Mouse (Mus musculus): ENCODE measurements around the gene Znrd1. TPM values are rescaled to one million over a fixed set of nuclear protein-coding genes. Genes with fewer than 3 reads are reported as not detected.
A peak's percentile ranks its signal among the peaks of the same experiment; 100 is the strongest.

Gene Znrd1
- polyA plus RNA-seq (2014; fragmentation: Nextera tagmentation; extraction: Ambion mirVana) = 102 and 109 TPM in 2 replicates

- H3K9me3 ChIP-seq (ENCODE audit: low read depth, low read length) = no peaks in the 10 kb centered on the region
- ATAC-seq (ENCODE audit: insufficient read depth) = peak; percentile 98
Observed at GRCm38 (mm10) chr17:36957999-36958743, at the start of gene Znrd1, which contains the start of gene Znrd1as. TSS of gene Znrd1 (minus strand) at chr17:36958559. TSS of gene Znrd1as (plus strand) at chr17:36958592.

GRCm38 (mm10) chr17:37003366-37003765 is 45.0 kb upstream of the Znrd1 start:
- H3K27ac ChIP-seq (ENCODE audit: low read depth) = no peak overlapping the region
- 15% methylated on average over 4 of the region's 4 CpGs for WGBS

More at GRCm38 (mm10) chr17:36957999-36958743, at the start of gene Znrd1, which contains the start of gene Znrd1as:
- WGBS = under 1% methylated on average over 46 of the region's 46 CpGs
- no peak for TF ChIP-seq CTCF (IDR thresholded peaks at IDR 0.05; ENCODE audit: low read depth)
- Histone ChIP-seq H3K27ac (ENCODE audit: low read depth) (peak within 1 kb of the TSS; percentile 84), H3K36me3 (ENCODE audit: insufficient read depth) (peaks cover 15% of the 10 kb centered on the region; the same call in 1 of the 2 replicates), H3K9ac (peak within 1 kb of the TSS; percentile 75), H3K4me3 (ENCODE audit: low read depth, low read length) (peak within 1 kb of the TSS; percentile 55), H3K4me1 (ENCODE audit: insufficient read depth) (no peaks in the 10 kb centered on the region), H3K27me3 (ENCODE audit: insufficient read depth, low read length) (no peaks in the 10 kb centered on the region), H3K4me2 (peak within 1 kb of the TSS; percentile 79)
- DNase-seq = peak; percentile 100

GRCm38 (mm10) chr17:37002364-37003330 is 44.3 kb upstream of the Znrd1 start:
- Histone ChIP-seq H3K27ac (ENCODE audit: low read depth) (peak overlapping the region; percentile 95), H3K36me3 (ENCODE audit: insufficient read depth) (peaks cover 26% of the 10 kb centered on the region), H3K4me1 (ENCODE audit: insufficient read depth) (no peaks in the 10 kb centered on the region), H3K4me3 (ENCODE audit: low read depth, low read length) (peak overlapping the region; percentile 70), H3K9ac (peak overlapping the region; percentile 93), H3K9me3 (ENCODE audit: low read depth, low read length) (no peaks in the 10 kb centered on the region), H3K27me3 (ENCODE audit: insufficient read depth, low read length) (no peaks in the 10 kb centered on the region), H3K4me2 (peak overlapping the region; percentile 78)
- ATAC-seq (ENCODE audit: insufficient read depth) (peak; percentile 94), DNase-seq (peak; percentile 95)
- 0% methylated on average over 49 of the region's 49 CpGs for WGBS
- TF ChIP-seq CTCF (IDR thresholded peaks at IDR 0.05; ENCODE audit: low read depth) = no peak

More at GRCm38 (mm10) chr17:37003366-37003765, 45.0 kb upstream of the Znrd1 start:
- peaks cover 33% of the 10 kb centered on the region for H3K36me3 ChIP-seq (ENCODE audit: insufficient read depth)
- H3K27me3 ChIP-seq (ENCODE audit: insufficient read depth, low read length) = no peaks in the 10 kb centered on the region
- H3K9me3 ChIP-seq (ENCODE audit: low read depth, low read length) = no peaks in the 10 kb centered on the region
- H3K4me2 ChIP-seq = peak overlapping the region; percentile 78
- peak overlapping the region; percentile 70 for H3K4me3 ChIP-seq (ENCODE audit: low read depth, low read length)
- DNase-seq = peak; percentile 28
- peak overlapping the region; percentile 93 for H3K9ac ChIP-seq
- ATAC-seq (ENCODE audit: insufficient read depth) = no peak; the same call in 1 of the 2 replicates
- no peaks in the 10 kb centered on the region for H3K4me1 ChIP-seq (ENCODE audit: insufficient read depth)
- TF ChIP-seq CTCF (IDR thresholded peaks at IDR 0.05; ENCODE audit: low read depth) = no peak

DNA sequence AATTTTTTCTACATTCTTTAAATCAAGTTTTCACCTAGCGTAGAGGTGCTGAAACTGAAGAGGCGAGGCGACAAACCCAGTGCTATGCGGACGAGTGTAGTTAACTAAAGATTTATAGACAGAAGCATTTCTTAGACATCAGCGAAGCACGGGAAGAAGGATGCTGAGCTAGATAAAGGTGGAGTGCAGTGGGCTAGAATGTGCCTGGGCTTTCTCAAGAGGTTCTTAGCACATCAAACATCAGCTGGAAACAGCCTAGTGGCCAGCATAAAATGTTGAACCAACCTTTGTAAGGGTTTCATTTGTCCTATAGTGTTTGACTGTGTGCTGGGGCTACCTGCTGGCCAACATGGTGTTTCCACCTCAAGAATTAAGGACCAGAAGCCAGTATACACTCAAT is 42.5 kb upstream of the Znrd1 start, which contains the start of gene Zfp57:
Zfp57 (plus strand) TSS at position 301 of the 400 bp plus-strand sequence.
- Histone ChIP-seq H3K27ac (ENCODE audit: low read depth) (peak within 1 kb of the TSS; percentile 32; the same call in 1 of the 2 replicates), H3K36me3 (ENCODE audit: insufficient read depth) (peaks cover 10% of the 10 kb centered on the region; the same call in 1 of the 2 replicates), H3K27me3 (ENCODE audit: insufficient read depth, low read length) (no peaks in the 10 kb centered on the region), H3K4me2 (peak within 1 kb of the TSS; percentile 78), H3K4me1 (ENCODE audit: insufficient read depth) (no peaks in the 10 kb centered on the region), H3K9me3 (ENCODE audit: low read depth, low read length) (no peaks in the 10 kb centered on the region), H3K9ac (no peak within 1 kb of the TSS), H3K4me3 (ENCODE audit: low read depth, low read length) (peak within 1 kb of the TSS; percentile 70; the same call in 1 of the 2 replicates)
- TF ChIP-seq CTCF (IDR thresholded peaks at IDR 0.05; ENCODE audit: low read depth) = no peak
- DNase-seq = no peak
- no peak for ATAC-seq (ENCODE audit: insufficient read depth)
- 85% methylated on average over 7 of the region's 7 CpGs for WGBS

GRCm38 (mm10) chr17:36998477-36998876 is 40.1 kb upstream of the Znrd1 start:
- 57% methylated on average over 2 of the region's 2 CpGs for WGBS
- Histone ChIP-seq H3K9me3 (ENCODE audit: low read depth, low read length) (no peaks in the 10 kb centered on the region), H3K4me1 (ENCODE audit: insufficient read depth) (no peaks in the 10 kb centered on the region), H3K4me2 (no peak overlapping the region), H3K9ac (no peak overlapping the region), H3K27ac (ENCODE audit: low read depth) (no peak overlapping the region), H3K27me3 (ENCODE audit: insufficient read depth, low read length) (no peaks in the 10 kb centered on the region), H3K4me3 (ENCODE audit: low read depth, low read length) (no peak overlapping the region), H3K36me3 (ENCODE audit: insufficient read depth) (no peaks in the 10 kb centered on the region)
- no peak for DNase-seq
- TF ChIP-seq CTCF (IDR thresholded peaks at IDR 0.05; ENCODE audit: low read depth) = no peak
- ATAC-seq (ENCODE audit: insufficient read depth) = no peak

DNA sequence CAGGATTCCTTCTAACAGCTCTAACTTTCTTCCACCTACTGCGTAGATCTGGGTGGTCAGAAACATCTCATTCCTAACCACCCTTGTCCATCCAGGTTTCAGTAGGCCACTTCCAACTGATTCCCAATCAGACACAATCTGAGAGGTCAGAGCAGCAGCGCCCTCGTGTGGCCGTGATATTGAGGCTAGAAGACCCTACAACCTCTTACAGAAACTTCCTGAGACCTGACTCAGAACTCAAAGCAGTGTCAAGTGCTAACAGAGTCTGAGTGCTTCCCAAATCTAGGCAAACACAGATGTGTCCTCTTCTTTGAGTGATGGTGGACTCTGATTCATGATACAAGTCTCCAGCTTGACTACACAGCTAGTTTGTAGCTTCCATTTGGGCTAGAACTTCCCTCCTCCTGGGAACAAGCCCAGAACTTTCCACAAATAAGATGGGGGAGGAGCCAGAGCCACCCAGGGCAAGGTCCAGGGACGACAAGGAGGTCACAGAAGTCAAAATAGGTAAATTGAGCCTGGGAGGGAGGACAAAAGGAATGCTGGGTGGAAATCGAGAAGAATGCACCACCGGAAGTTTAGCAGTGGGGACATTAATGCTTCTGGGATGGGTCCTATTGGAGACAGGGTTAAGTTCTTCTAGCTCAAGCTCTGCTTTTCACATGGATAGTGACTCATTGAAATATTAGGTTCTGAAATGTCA is 38.8 kb upstream of the Znrd1 start:
- 0 out of 2 replicates have a peak, but pooled peaks have one; percentile 41 for ATAC-seq (ENCODE audit: insufficient read depth)
- WGBS = 26% methylated on average over 7 of the region's 7 CpGs
- no peak overlapping the region for H3K9ac ChIP-seq

More for the DNA sequence above, 38.8 kb upstream of the Znrd1 start:
- Histone ChIP-seq H3K4me2 (no peak overlapping the region), H3K36me3 (ENCODE audit: insufficient read depth) (no peaks in the 10 kb centered on the region), H3K4me3 (ENCODE audit: low read depth, low read length) (no peak overlapping the region), H3K27me3 (ENCODE audit: insufficient read depth, low read length) (no peaks in the 10 kb centered on the region), H3K27ac (ENCODE audit: low read depth) (no peak overlapping the region), H3K4me1 (ENCODE audit: insufficient read depth) (no peaks in the 10 kb centered on the region), H3K9me3 (ENCODE audit: low read depth, low read length) (no peaks in the 10 kb centered on the region)
- DNase-seq = peak; percentile 95
- peak; percentile 88 for TF ChIP-seq CTCF (IDR thresholded peaks at IDR 0.05; ENCODE audit: low read depth)

Data from lung, embryonic 14.5 days (tissue).